Mouse (Mus musculus) CD4-positive, CD25-positive, alpha-beta regulatory T cell, adult 2 months (primary cell): Measurements from ENCODE around the gene Manf.

ENCODE experiments used
- DNase-seq: peaks from one replicate; pipeline ENCODE4 v3.0.0-alpha.2; 2012; ENCODE audit warnings: low read depth, low spot score

Gene Manf

DNA sequence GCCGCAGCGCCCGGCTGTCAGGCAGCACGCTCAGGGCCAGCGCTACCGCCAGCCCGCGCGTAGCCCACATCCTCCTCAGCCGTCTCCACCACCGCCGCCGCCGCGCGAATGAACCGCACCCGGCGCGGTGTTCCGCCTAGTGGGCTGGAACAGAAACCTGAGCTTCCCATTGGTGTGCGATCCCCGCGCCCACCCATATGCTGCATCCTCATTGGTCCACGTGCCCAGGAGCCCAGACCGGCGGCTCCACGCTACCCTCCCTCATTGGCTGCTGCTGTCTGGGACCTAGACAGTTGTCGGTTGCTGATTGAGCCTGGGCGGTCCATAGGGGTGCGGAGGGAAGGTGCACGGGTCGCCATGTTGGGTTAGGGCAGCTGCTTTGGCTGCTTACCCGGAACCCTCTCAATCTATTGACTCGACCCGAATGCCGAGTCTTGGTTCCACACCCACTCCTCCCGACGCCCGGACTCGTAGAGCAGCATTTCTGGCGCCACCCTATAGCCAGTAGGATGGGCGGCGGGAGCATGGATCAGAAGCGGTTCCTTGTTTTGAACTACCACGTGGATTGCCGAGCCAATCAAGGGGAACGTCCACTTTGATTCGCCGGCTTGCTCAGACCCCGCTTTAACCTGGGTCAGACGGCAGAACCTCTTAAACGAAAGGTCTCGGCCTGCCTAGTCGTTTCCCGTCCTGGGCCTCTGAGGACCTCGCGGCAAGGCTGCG, at the start of gene Manf:
Gene Manf (minus strand): TSS at position 151 of the 723 bp plus-strand sequence.
- DNase-seq: peak; percentile 99

DNA sequence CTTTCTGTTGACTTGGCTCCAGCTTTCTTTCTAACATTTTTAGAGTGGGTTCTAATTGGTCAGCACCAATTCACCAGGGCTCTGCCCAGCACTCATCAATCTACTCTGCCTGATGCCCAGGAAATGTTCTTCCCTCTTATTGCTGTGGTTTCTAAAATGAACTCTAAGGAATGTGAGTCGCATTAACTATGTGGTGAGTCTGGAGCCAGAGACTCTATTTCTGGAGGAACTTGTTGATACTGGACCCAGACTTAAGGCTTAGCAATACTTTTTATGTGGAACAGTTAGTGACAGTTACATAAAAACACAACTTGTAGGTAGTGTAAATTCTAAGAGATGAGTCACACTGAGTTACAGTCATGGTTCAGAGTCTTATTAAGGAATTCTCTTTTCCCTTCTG, 43.2 kb upstream of the Manf start:
- DNase-seq: no peak

DNA sequence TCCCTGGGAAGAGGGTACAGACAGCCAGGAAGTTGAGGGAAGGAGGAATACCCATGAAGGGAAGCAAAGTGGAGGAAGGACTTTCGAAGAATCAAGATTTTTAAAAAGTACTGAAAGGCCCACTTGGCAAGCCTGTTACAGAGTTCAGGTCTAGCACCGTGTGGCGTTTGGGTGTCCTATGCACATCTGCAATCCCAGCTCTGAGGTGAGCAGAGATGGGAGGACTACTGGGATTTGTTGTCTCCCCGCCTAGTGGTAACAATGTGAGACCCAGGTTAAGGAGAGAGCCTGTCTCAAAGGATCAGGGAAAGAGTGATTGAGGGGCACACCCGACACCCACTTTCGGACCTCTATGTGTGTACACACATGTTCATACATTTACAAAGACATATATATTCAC, 23.1 kb upstream of the Manf start:
- no peak for DNase-seq

DNA sequence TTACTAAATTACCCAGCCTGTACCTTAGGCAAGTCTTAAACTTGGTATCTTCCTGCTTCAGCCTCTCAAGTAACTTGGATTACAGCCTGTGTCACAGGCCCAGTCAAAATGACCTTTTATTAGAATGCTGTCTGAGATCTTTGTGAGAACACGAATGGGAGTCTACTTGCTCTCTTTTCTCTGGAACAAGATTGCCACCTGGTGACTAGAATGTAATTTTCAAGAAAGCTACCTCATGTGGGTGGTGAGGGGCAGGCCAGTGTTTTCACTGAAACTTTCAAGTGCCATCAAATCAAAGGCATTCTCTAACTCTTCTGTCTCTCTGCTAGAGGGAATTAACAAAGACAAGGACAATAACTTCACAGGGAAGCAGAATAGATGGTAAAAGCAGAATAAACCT, 22.0 kb upstream of the Manf start:
- DNase-seq: peak; percentile 38

DNA sequence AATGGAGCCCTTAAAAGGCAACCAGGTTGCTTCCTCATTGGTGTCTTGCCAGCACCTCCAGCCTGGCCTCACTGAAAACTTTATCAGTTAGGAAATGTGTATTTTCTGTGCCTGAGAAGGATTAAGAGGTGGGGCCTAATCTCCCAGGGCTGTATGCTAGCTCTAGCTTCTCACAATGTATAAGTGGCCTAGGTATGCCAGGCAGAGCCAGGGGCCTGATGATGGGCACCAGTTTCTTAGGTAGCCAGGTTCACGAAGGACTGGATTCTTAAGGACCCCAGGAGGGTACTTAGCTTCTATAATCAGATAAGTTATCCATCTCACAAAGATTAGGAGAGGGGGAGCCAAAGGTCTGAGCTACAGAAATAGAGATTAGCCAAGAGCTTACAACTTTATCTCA, 19.8 kb upstream of the Manf start:
- no peak for DNase-seq

DNA sequence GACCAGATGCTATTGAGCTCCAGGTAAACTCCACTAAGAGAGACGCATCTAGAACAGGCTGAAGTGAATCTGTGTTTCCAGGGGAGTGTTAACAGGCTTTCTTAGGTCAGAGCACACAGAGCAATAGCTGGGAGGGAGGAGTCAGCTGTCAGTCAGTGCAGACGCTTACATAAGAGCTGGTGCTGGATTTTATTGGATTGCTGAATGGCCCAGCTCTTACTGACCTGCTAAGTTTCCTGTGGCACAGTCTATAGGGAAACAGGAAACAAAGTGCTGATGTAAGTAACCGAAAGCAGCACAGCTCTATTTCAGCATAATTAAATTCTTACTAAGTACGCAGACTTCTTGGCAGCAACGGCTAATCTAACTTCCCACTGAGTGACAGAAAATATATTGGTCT, 16.9 kb upstream of the Manf start:
- no peak for DNase-seq

DNA sequence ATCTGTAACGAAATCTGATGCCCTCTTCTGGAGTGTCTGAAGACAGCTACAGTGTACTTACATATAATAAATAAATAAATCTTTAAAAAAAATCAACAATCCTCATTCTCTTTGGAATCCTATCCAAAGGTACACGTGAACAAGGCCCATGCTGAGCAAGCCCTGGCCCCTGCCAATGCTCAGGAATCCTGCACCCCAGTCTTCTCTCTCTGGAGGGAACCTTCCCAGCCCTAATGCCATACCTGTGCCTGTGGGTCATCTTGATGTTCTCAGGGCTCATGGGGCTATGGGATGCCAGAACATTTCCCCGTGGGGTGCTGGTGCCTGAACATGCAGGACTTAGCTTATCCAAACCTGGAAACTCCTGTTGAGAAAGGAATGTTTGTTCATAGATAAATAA, 16.4 kb upstream of the Manf start:
- no peak for DNase-seq

DNA sequence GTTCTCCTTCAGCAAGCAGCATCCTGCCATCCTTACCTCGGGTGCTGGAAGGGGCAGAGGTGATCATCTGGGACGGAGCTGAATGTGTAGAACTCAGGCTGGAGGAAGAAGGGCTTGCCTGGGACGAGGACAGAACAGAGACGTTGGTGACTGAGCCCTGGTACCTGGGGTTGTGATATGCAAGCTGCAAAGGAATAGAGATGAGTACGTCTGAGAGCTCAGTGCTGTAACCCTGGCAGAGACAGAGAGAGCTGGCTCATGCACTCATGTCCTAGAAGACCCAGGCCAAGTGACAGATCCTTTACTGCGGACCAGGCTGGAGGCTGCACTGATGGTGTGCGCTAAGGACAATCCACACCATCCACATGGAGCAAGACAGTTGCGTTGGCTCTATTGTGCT, 14.8 kb upstream of the Manf start:
- no peak for DNase-seq

DNA sequence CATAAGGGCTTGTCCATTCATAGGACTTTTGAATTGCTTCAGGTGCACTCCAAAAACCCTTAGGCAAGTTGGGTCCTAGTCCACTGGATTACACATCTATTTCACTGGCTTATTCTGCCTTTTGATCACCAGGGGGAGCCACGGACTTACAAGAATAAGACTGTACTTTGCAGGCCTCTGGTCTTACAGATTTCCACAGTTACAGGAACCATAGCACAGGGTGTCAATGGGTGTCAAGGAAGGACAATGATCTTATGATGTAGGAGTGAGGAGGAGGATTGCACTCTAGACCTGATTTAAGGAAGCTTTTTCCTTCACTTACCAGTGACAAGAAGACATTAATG, 12.0 kb upstream of the Manf start:
- peak; percentile 72 for DNase-seq

DNA sequence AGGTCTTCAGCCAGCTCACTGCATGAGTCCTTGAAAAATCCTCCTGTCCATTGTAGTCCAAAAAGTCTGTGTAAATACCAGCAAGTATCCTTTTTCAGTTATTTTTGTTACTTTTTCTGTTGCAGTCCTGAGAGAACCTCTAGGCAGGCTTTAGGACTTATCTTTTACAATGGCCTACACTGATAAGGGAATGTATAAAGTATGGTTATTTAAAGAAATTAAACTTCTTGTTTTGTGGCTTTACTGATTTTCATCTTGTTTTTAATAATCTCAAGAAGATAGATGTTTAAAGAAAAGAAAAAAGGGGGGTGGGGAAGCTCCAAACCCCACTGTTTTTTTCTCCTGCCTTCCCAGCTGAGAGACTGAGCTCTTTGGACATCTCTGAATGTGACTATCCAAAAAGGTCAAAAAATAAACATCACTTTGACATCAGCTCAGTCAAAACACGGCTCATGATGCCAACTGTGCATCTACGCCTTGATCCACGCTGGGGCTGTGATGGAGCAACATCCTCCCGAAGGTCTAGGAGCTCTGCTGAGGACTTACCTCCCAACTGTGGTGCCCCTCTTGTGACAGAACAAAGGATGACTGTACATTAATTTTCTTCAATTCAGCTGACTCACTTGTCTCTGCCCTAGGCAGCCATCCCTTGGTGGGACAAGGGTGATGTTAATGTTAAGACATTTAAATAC, 11.5 kb upstream of the Manf start:
- no peak for DNase-seq

DNA sequence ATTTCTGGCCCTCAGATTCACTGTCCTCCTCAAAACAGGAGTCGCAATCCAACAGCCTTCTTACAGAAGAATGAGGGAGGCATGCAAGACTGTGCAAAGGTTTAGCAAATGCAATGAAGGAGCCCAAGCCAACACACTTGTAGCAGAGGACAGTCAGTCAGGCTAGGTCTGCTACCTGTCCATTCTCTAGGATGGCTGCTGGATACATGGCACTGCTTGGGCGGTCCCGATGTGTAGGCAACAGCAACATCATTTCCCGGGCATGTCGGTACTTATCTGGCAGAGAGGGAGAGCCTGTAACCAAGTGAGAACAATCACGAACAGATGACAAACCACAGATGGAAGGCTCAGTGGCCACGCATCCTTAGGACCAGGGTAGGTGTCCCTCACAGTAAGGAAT, 9.8 kb upstream of the Manf start:
- DNase-seq: no peak

DNA sequence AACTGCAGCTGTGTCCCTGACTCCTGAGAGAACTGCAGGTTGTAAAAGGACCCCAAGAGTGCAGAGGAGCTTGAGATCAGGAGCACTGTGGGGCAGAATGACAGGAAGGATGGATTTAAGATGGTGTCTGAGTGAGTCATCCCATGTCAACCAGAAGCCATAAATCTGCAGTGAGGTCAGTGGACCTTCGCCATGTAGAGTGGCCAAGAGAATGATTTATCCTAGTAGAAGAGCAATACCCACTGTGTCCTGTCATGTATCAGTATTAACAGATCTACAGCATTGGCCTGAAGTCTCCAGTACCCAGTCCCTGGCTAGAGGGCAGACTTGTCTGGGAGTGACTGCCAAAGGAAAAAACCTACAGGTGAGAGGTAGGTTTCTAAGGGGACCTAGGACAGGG, 7.1 kb upstream of the Manf start:
- DNase-seq: no peak

DNA sequence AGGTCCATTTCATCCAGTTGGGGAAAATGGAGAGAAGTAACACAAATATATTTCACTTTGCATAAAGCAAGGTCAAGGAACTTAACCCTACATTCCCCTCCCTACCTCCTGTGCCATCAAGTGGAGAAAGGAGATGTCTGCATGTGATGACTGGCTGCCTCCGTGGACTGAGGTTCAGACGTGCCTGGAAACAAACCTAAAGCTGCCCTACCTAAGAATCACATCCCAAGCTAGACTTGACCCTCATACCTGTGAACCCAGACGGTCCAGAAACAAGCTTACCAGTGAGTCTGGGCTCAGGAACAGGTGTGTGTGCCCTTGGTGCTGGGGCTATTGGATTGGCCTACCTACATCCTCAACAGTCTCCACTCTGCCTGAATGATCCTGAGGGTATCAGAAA, 1.5 kb upstream of the Manf start:
- DNase-seq: no peak

DNA sequence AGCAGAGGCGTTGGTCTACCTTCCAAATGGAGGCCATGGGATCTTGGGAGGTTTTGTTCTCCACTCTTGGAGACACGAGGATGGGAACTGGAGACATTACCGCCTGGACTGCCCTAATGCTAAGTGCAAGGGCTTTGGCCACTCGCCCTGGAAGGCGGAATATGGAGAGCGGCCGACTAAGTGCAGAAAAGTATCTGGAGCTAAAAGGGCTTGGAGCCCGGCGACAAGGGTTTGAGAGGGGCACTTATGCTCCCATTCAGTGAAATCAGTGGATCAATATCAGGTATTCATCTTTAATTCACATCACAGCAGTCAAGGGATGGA, 735 bp upstream of the Manf start:
- no peak for DNase-seq

DNA sequence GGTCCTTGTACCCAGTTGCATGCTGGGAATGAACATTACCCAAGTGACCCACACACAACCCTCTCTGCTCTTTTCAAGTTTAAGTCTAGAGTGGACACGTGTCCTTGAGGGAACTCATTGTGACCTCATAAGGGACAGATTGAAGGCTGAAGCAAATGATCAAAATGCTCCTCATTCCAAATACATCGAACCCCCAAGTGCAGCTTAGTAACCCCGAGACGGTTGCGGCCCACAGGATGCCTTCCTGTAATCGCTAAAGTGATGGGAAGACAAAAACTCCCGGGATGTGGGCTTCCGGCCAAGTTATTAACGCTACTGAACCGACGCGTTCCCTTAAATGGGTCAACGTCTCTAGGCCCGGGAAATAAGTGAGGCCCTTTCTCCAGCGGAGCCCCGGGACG, 438 bp downstream of the Manf start:
- no peak for DNase-seq

DNA sequence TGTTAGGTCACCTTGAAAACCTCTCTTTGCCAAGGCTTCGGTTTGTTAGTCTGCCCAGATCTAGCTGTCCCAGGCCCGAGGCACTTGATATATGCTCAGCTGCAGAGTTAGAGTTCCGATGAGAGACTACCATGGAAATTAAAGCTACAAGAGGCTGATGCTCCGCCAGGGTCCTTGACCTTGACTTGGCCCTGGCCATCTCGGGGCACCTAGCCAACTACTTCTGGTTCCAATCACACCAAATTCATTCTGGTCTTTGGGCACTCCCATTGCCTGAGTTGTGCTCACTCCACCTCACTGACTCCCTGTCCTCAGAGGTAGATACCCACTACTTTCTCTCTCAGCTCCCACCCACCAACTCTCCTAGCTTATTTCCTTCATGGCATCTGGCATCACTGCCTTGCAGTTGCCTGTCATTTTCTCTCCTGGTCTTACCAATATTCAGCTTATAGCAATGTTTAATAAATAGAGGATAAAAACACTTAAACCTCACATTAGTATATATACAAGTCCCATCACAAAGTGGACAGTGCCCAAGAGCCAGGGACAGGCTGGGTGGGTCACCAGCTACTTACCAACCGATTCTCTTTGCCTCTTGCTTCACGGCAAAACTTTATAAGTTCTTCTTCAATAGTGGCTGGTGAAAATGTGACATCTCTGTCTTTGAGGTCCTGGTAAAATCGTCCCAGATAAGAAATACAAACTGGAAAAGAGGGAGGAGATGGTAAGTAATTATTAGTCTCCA, 1.1 kb downstream of the Manf start:
- DNase-seq: no peak

DNA sequence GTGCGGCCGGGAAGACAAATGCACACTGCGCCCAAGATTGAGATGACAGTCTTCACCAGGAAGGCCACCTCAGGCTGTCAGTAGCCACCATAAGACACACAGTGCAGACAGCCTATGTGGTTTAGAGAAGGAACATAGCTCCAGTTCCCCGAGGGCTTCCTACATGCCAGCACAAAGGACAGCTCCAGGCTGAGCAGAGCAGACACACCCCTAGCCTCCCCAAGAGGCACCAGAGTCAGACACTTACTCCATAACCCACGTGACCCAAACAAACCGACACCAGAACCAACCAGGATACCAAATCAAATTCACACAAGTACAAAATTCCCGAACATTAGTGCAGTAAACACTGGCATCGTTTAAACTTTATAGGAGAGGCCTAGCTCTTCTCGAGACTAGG, 2.5 kb downstream of the Manf start:
- DNase-seq: no peak

DNA sequence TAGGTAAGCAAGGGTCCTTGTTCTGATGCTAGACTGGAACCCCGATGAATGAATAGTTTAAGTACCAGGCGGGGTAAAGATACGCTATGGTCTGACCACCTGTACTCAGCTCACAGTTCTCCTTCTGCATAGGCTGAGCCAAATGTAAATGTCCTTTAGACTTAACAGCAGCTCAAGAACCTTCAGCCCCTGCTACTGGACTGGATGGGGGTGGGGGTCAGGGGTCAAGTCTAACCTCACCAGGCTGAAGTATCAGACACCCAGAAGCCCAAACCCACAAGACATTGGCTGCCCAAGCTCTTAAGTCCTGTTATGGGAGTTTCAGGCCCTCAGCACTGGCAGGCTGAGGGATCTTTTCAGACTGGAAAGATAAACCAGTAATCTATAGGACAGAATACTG, 3.4 kb downstream of the Manf start:
- no peak for DNase-seq

DNA sequence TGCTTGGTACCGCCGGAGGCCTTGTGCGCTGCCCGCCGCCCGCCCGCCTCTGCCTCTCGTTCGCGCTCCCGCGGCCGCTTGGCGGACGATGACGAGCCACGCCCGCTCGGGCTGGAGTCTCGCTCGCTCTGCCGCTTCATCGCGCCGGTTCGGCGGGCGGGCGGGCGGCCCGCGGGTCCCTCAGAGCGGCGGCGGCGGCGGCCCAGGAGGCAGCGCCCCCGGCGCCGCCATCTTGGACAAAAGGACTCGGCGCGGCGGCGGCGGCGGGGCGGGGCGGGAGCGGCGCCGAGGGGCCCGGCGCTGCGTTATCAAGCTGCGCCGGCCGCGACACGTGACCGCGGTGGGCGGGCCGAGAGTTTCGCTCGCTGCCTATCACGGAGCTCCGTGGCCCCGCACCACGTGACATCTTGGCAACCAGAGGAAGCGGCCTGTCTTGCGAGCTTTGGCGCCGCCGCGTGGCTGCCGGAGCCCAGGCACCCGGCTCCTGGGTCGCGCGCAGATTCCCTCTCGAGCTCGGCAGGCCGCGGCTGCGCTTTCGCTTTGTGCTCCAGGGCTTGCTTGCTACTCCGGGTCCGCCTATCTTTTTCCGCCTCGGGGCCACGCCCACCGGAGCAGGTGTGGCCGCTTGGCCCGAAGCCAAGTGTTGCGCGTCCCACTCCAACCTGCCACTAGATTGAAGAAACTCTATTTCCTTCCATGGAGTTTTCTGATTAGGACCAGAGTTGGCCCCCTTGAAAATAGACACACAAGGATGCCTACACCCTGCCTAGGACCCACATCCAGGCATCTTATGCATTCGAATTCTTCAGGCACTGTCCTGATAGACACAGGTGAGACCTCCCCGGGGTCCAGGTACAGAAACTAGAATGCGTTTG, 4.7 kb downstream of the Manf start, which contains the start of gene Rbm15b:
Gene Rbm15b (minus strand): TSS at position 601 of the 875 bp plus-strand sequence.
- peak; percentile 100 for DNase-seq

DNA sequence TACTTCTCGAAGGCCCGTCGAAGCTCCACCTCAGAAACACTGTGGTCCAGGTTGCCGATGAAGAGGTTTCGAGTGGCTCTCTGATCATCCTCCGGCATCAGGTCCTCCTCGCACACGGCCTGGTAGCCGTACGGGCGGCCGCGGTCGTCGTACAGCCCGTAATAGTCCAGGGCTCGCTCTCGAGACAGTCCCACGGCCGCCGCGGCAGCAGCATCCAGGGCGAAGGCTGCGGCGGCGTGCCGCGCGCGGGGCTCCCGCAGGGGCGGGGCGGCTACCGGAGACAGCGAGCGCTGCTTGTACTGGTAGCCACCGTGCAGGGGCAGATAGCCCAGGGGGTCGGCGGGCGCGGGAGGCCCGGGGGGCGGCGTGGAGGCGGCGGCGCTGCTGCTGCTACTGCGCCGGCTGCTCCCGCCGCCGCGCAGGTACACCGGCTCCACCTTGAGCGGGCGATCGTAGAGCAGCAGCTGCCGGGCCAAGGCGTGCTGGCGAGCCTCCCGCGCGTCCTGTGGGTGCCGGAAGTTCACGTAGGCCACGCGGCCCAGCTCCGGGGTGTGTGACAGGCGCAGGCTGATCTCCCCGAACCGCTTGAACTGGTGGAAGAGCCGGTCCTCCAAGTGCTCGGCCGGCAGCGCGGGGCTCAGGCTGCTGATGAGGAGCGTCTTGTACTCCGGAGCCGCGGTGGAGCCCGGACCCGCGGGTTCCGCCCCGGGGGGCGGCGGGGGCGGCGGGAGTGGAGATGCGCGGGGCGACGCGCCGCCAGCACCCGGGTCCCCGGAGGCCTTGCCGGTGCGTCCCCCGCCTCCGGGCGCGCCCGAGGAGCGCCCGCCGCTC, 5.7 kb downstream of the Manf start:
- peak; percentile 79 for DNase-seq
